Mouse (Mus musculus) embryonic facial prominence, embryonic 14.5 days (tissue): ENCODE measurements around the gene Arsj. TPM values are rescaled to one million over a fixed set of nuclear protein-coding genes. Genes with fewer than 3 reads are reported as not detected.

Experiments used
- ATAC-seq: fragments of 200-750 bp; cut with Nextera tagmentation; 2 replicates; pipeline ENCODE4 v1.8.0; 2017; ENCODE audit warnings: low read depth, moderate number of reproducible peaks, moderate TSS enrichment
- DNase-seq: peaks from one replicate; pipeline ENCODE4 v3.0.0-alpha.2; 2015; ENCODE audit warnings: low spot score
- H3K27ac ChIP-seq: fragments of 300-500 bp; sonication (generic); replicated peaks from 2 replicates; pipeline ENCODE4 v1.5.1; 2014; ENCODE audit warnings: low read depth, mild to moderate bottlenecking, low read length, moderate library complexity
- H3K27me3 ChIP-seq: fragments of 300-500 bp; sonication (generic); replicated peaks from 2 replicates; pipeline ENCODE4 v1.6.1; 2014; ENCODE audit warnings: low read length; ENCODE audit not compliant: control insufficient read depth, insufficient read depth
- H3K36me3 ChIP-seq: fragments of 300-500 bp; sonication (generic); 2 replicates; pipeline ENCODE4 v1.6.1; 2014; ENCODE audit warnings: low read length, mixed read lengths; ENCODE audit not compliant: control insufficient read depth, insufficient read depth
- H3K4me1 ChIP-seq: fragments of 300-500 bp; sonication (generic); 2 replicates; pipeline ENCODE4 v1.6.1; 2014; ENCODE audit warnings: antibody characterized with exemption, low read length; ENCODE audit not compliant: control insufficient read depth, insufficient read depth
- H3K4me2 ChIP-seq: fragments of 300-500 bp; sonication (generic); 2 replicates; pipeline ENCODE4 v1.6.1; 2014; ENCODE audit warnings: low read depth, mild to moderate bottlenecking, low read length, moderate library complexity, mixed read lengths
- H3K4me3 ChIP-seq: fragments of 300-500 bp; sonication (generic); 2 replicates; pipeline ENCODE4 v1.5.1; 2014; ENCODE audit warnings: low read depth, mild to moderate bottlenecking, low read length
- H3K9ac ChIP-seq: fragments of 300-500 bp; sonication (generic); 2 replicates; pipeline ENCODE4 v1.6.1; 2014; ENCODE audit warnings: low read depth, mild to moderate bottlenecking, low read length, moderate library complexity, mixed read lengths
- H3K9me3 ChIP-seq: fragments of 300-500 bp; sonication (generic); 2 replicates; pipeline ENCODE4 v1.6.1; 2016; ENCODE audit warnings: low read length; ENCODE audit not compliant: control insufficient read depth
- WGBS: fragments of 180-500 bp; shearing (Covaris S2); extraction: QIAGEN DNeasy Blood & Tissue Kit; methylation state at CpG from one replicate; pipeline ENCODE4 v1.1.7; 2014; 5-methylcytosine and 5-hydroxymethylcytosine counted together
- polyA plus RNA-seq: library from polyadenylated mRNA; unstranded; fragments of >200 nt; fragmentation: Nextera tagmentation; extraction: Ambion mirVana; gene quantifications from 2 replicates; pipeline ENCODE4 v1.2.1, GENCODE M21; 2014

The Arsj gene
- polyA plus RNA-seq, 1 experiment from 2014 or later = 5.0 TPM

DNA sequence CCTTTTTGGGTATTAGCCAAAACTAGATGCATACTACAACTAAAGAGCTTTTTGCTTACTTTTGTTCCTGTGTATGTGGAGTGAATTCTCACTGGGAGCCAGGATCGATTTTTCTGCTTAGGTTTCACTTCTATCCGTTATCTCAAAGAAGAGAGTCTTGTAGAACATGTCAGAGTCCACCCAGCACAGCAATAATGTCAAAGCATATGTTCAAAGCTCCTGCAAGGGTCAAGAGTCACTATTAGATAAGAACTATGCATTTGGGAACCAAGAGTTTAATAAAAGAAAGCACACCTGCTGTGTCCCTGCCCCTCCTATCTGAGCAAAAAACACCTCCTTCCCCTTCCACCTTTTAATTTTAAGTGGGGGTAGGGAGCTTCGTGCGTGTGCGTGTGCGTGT, 85.6 kb downstream of the Arsj start:
- no peak for ATAC-seq
- H3K27me3 ChIP-seq = no peaks in the 10 kb centered on the region

DNA sequence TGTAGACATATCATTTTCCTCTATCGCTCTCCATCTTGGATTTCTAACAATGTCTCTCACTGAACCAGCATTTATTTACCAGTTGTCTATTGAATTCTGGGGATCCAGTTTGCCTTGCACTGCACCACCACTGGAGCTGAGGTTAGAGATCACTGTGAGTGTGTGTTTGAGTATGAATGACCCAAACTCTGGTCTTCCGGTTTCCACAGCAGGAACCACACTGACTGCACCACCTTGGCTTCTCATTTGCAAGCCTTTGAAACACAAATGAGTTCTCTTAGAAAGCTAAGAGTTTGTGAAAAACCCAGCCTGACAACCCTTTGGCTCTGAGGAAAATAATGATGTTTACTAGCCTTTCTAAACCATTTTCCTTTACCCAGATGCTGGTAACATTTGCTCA, 86.0 kb downstream of the Arsj start:
- H3K27ac ChIP-seq = no peak overlapping the region
- H3K9me3 ChIP-seq = no peaks in the 10 kb centered on the region
- no peak for ATAC-seq
- no peaks in the 10 kb centered on the region for H3K27me3 ChIP-seq
- DNase-seq = no peak
- H3K4me2 ChIP-seq = no peak overlapping the region
- no peaks in the 10 kb centered on the region for H3K36me3 ChIP-seq
- WGBS = 46% methylated on average over 2 of the region's 2 CpGs
- no peaks in the 10 kb centered on the region for H3K4me1 ChIP-seq
- H3K4me3 ChIP-seq = no peak overlapping the region
- no peak overlapping the region for H3K9ac ChIP-seq

More for the DNA sequence above, 85.6 kb downstream of the Arsj start:
- Histone ChIP-seq H3K4me2 (no peak overlapping the region), H3K4me1 (no peaks in the 10 kb centered on the region), H3K4me3 (no peak overlapping the region), H3K36me3 (no peaks in the 10 kb centered on the region), H3K27ac (no peak overlapping the region), H3K9ac (no peak overlapping the region), H3K9me3 (no peaks in the 10 kb centered on the region)
- no peak for DNase-seq
- WGBS = 63% methylated on average over 6 of the region's 6 CpGs

DNA sequence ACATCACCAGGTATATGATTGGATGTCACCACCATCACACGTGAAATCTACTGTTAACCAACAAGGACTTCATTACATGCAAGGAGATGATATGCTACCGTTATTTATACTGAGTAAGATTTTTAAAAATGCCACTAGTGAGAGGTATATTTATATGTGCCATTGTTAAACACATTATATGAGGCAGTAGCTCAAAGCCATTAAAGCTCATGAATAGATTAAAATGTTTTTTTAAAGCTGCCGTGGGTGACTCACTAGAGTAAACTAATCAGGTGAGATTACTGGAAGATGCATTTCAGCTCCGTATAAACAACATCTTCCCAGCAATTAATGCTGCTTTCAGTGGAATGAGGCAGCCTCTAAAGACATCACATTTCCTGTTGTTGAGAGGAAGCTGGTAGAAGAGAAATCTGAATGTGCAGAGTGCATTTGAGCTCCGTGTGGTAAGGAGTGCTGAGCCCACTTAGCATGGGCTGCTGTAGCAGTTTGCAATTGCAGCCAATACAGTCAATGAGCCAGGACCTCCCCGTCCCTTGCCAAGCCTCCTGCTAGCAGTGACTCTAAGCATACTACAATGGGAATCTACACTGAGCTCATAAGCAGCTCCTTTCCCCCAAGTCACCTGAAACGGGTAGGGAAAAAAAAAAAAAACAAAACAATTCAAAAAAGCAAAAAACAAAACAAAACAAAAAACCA, 92.5 kb downstream of the Arsj start:
- Histone ChIP-seq H3K9ac (no peak overlapping the region), H3K36me3 (no peaks in the 10 kb centered on the region), H3K4me2 (no peak overlapping the region), H3K9me3 (no peaks in the 10 kb centered on the region), H3K4me3 (no peak overlapping the region), H3K4me1 (no peaks in the 10 kb centered on the region), H3K27me3 (no peaks in the 10 kb centered on the region), H3K27ac (no peak overlapping the region)
- ATAC-seq = no peak
- DNase-seq = no peak
- WGBS = 53% methylated on average over 7 of the region's 7 CpGs

DNA sequence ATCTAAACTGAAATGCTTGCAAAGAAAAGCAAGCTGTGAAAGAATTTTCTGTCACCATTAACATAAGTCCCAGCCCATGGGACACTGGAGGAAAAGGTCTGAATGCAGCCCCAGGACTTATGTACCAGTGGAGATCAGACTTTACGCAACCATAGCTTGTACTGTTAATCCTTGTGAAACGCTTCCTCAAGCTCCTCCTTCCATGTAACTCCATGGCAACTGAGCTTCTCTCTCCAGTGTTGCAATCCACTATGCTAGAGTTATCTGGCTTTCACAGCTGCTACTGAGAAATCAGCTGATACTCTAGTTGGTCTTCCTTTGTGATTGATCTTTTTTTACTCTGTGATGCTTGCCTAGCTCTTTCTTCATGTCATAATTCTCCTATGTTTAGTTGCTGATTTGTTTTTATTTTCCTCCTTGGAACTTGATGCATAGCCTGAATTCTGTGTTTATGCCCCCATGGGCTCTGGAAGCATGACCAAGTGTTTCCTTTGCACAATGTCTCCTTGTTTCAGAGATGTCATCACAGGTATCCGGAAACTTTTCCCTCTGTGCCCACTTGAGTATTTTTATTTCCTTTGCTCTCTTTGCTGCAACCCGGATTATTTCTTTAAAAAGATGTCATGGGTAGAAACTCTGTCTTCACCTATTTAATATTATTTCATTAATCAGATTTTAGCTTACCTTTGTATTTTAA, 99.8 kb downstream of the Arsj start:
- H3K27ac ChIP-seq = no peak overlapping the region
- no peaks in the 10 kb centered on the region for H3K4me1 ChIP-seq
- 72% methylated on average over 4 of the region's 4 CpGs for WGBS
- H3K4me3 ChIP-seq = no peak overlapping the region
- no peak overlapping the region for H3K9ac ChIP-seq
- H3K4me2 ChIP-seq = no peak overlapping the region
- no peaks in the 10 kb centered on the region for H3K27me3 ChIP-seq
- no peaks in the 10 kb centered on the region for H3K9me3 ChIP-seq
- no peaks in the 10 kb centered on the region for H3K36me3 ChIP-seq
- ATAC-seq = no peak
- no peak for DNase-seq

DNA sequence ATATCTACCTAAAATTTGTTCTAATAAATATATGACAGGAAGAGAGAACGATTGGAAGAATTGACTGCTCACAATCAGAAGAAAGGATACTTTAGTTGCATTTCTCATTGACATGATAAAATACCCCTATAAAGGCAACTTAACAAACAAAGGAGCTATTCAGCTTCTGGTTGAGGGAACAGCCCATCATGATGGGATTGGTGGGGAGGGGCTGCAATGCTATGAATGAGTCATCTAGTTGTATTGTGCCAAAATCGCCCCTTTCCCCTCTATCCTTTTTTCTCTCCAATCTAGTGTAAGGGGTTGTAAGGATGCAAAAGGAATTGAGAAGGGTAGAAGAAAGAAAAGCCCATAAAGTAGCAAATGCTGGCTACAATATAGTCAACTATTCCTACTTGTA, 100.8 kb downstream of the Arsj start:
- no peak for ATAC-seq
- Histone ChIP-seq H3K9ac (no peak overlapping the region), H3K36me3 (no peaks in the 10 kb centered on the region), H3K27me3 (no peaks in the 10 kb centered on the region), H3K9me3 (no peaks in the 10 kb centered on the region), H3K4me3 (no peak overlapping the region), H3K4me2 (no peak overlapping the region), H3K4me1 (no peaks in the 10 kb centered on the region), H3K27ac (no peak overlapping the region)
- DNase-seq = no peak
- 52% methylated on average over 2 of the region's 2 CpGs for WGBS

Other genes starting within 250 kb of the Arsj start
- 40.8 and 40.9 TPM in 2 replicates for gene Camk2d, start 232.6 kb downstream of the Arsj start, polyA plus RNA-seq